Mouse (Mus musculus) urinary bladder, postnatal 36 days (tissue): ENCODE data around the gene Aipl1.

Experiments
- DNase-seq, 2 experiments: peaks; one replicate each; pipeline ENCODE4 v3.0.0; 2022; ENCODE audit warnings: low spot score in 2 of 2, mixed read lengths in 1 of 2

The Aipl1 gene

GRCm38 (mm10) chr11:72037409-72037808 lies at the start of gene Aipl1:
Gene Aipl1 (minus strand): TSS chr11:72037509.
- DNase-seq: no peak

GRCm38 (mm10) chr11:72086251-72087046 lies 49.1 kb upstream of the Aipl1 start:
- DNase-seq: no peak

GRCm38 (mm10) chr11:72084337-72084736 lies 47.0 kb upstream of the Aipl1 start:
- DNase-seq: no peak

- no peak for DNase-seq
Observed at GRCm38 (mm10) chr11:72082601-72083000, 45.3 kb upstream of the Aipl1 start.

- DNase-seq: no peak
Observed at GRCm38 (mm10) chr11:72080461-72080860, 43.2 kb upstream of the Aipl1 start.

- no peak for DNase-seq
Observed at GRCm38 (mm10) chr11:72078647-72079046, 41.3 kb upstream of the Aipl1 start.

- DNase-seq: no peak
Observed at GRCm38 (mm10) chr11:72078056-72078455, 40.7 kb upstream of the Aipl1 start.

- no peak for DNase-seq
Observed at GRCm38 (mm10) chr11:72074230-72074629, 36.9 kb upstream of the Aipl1 start.

- DNase-seq: no peak
Observed at GRCm38 (mm10) chr11:72072331-72072905, 35.1 kb upstream of the Aipl1 start.

- DNase-seq: no peak
Observed at GRCm38 (mm10) chr11:72070733-72071132, 33.4 kb upstream of the Aipl1 start.

- DNase-seq: no peak
Observed at GRCm38 (mm10) chr11:72068026-72068425, 30.7 kb upstream of the Aipl1 start.

GRCm38 (mm10) chr11:72067326-72067725 lies 30.0 kb upstream of the Aipl1 start:
- DNase-seq: no peak

- DNase-seq: no peak
Observed at GRCm38 (mm10) chr11:72066330-72066729, 29.0 kb upstream of the Aipl1 start.

GRCm38 (mm10) chr11:72065103-72065502 lies 27.8 kb upstream of the Aipl1 start:
- no peak for DNase-seq

- no peak for DNase-seq
Observed at GRCm38 (mm10) chr11:72064414-72064813, 27.1 kb upstream of the Aipl1 start.

- no peak for DNase-seq
Observed at GRCm38 (mm10) chr11:72061093-72061620, 23.8 kb upstream of the Aipl1 start.

GRCm38 (mm10) chr11:72060416-72060815 lies 23.1 kb upstream of the Aipl1 start:
- DNase-seq: no peak

- no peak for DNase-seq
Observed at GRCm38 (mm10) chr11:72057166-72057565, 19.9 kb upstream of the Aipl1 start.

- no peak for DNase-seq
Observed at GRCm38 (mm10) chr11:72055176-72055575, 17.9 kb upstream of the Aipl1 start.

- peak; percentile 38 to 58 for DNase-seq
Observed at GRCm38 (mm10) chr11:72052636-72053035, 15.3 kb upstream of the Aipl1 start.

- no peak for DNase-seq
Observed at GRCm38 (mm10) chr11:72052221-72052620, 14.9 kb upstream of the Aipl1 start.

GRCm38 (mm10) chr11:72050895-72051858 lies 13.9 kb upstream of the Aipl1 start:
- no peak for DNase-seq
